Mouse (Mus musculus) ES-E14 (cell line): Measurements from ENCODE around the gene Esp4. TPM values are rescaled to one million over a fixed set of nuclear protein-coding genes. Genes with fewer than 3 reads are reported as not detected.

Source experiments
- total RNA-seq: library from RNA; depleted of rRNA; stranded (reverse); fragments of 300-350 nt; gene quantifications from 2 replicates; pipeline ENCODE4 v1.2.3, GENCODE M21; 2012; rRNA removed

The Esp4 gene
- total RNA-seq, 1 experiment, result not detected

Other genes with a start within 250 kb of the Esp4 start
- not detected in 2 replicates for gene Esp8, start 78.6 kb upstream of the Esp4 start, total RNA-seq
- not detected in 2 replicates for gene Esp6, start 37.1 kb upstream of the Esp4 start, total RNA-seq
- gene Esp3, start 33.5 kb downstream of the Esp4 start, total RNA-seq, result not detected in 2 replicates
- not detected in 2 replicates for gene Esp1, start 128.5 kb downstream of the Esp4 start, total RNA-seq
- gene Crisp2, start 208.4 kb downstream of the Esp4 start, total RNA-seq, result not detected in 2 replicates
- not detected in 2 replicates for gene Rhag, start 212.5 kb downstream of the Esp4 start, total RNA-seq